Mouse (Mus musculus): ENCODE measurements around the gene Tmem69. TPM values are rescaled to one million over a fixed set of nuclear protein-coding genes. Genes with fewer than 3 reads are reported as not detected.

The Tmem69 gene
- total and polyA plus RNA-seq, 2 experiments from 2014 or later, result 9.4 to 17.1 TPM

GRCm38 (mm10) chr4:116531109-116531508 is 24.6 kb downstream of the Tmem69 start:
- no peaks in the 10 kb centered on the region for H3K9me3 ChIP-seq (ENCODE audit: low read length)
- ATAC-seq, result no peak
- H3K36me3 ChIP-seq (ENCODE audit: insufficient read depth, low read length), result 0 out of 2 replicates have a peak, but pooled peaks cover 5% of the 10 kb centered on the region
- H3K4me2 ChIP-seq (ENCODE audit: low read depth, low read length), result no peak overlapping the region
- DNase-seq (ENCODE audit: low spot score), result no peak
- no peak overlapping the region for H3K27ac ChIP-seq
- H3K9ac ChIP-seq (replicated peaks; ENCODE audit: low read length), result no peak overlapping the region
- H3K27me3 ChIP-seq (ENCODE audit: insufficient read depth, low read length), result no peaks in the 10 kb centered on the region
- TF ChIP-seq CTCF (IDR thresholded peaks at IDR 0.05; ENCODE audit: low read depth), result no peak
- H3K4me3 ChIP-seq (ENCODE audit: low read length), result no peak overlapping the region
- H3K4me1 ChIP-seq (ENCODE audit: insufficient read depth, low read length), result no peaks in the 10 kb centered on the region
- WGBS, result 63% methylated on average over 2 of the region's 2 CpGs

GRCm38 (mm10) chr4:116507425-116508218 is 48.1 kb downstream of the Tmem69 start, which contains the start of gene Ipp:
Gene Ipp, plus strand, starts transcription at chr4:116507549.
- H3K9ac ChIP-seq (replicated peaks; ENCODE audit: low read length), result peak within 1 kb of the TSS; percentile 52
- H3K4me3 ChIP-seq (ENCODE audit: low read length), result peak within 1 kb of the TSS; percentile 62
- 0 out of 2 replicates have a peak, but pooled peaks cover 5% of the 10 kb centered on the region for H3K4me1 ChIP-seq (ENCODE audit: insufficient read depth, low read length)
- DNase-seq (ENCODE audit: low spot score) (peak; percentile 97), ATAC-seq (peak; percentile 99)
- H3K9me3 ChIP-seq (ENCODE audit: low read length), result no peaks in the 10 kb centered on the region
- WGBS, result under 1% methylated on average over 49 of the region's 55 CpGs
- H3K36me3 ChIP-seq (ENCODE audit: insufficient read depth, low read length), result no peaks in the 10 kb centered on the region; the same call in 1 of the 2 replicates
- H3K27ac ChIP-seq, result peak within 1 kb of the TSS; percentile 84
- peak; percentile 52 for TF ChIP-seq CTCF (IDR thresholded peaks at IDR 0.05; ENCODE audit: low read depth)
- H3K27me3 ChIP-seq (ENCODE audit: insufficient read depth, low read length), result no peaks in the 10 kb centered on the region
- H3K4me2 ChIP-seq (ENCODE audit: low read depth, low read length), result peak within 1 kb of the TSS; percentile 61

DNA sequence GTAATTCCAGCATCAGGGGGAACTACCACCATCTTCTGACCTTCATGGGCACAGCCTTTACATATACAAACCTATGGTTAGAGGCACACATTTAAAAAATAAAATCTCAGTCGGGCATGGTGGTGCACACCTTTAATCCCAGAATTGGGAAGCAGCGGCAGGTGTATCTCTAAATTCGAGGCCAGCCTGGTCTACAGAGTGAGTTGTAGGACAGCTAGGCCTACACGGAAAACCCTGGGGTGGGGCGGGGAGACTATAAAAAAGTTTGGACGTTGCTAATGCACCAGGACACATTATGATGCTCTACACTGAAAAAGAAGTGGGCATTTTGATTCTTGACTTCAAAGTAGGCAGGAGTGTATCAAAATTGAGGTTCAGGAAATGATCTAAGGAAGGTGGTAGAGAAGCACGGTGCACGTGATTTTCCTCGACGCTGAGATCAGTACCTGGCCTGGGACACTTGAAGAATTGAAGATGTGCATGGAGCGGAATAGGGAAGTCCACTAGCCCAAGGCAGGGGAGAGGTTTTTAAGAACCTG is 48.8 kb downstream of the Tmem69 start:
- H3K36me3 ChIP-seq (ENCODE audit: insufficient read depth, low read length), result no peaks in the 10 kb centered on the region; the same call in 1 of the 2 replicates
- no peak for TF ChIP-seq CTCF (IDR thresholded peaks at IDR 0.05; ENCODE audit: low read depth)
- peak overlapping the region; percentile 62 for H3K4me3 ChIP-seq (ENCODE audit: low read length)
- 26% methylated on average over 11 of the region's 11 CpGs for whole genome bisulfite sequencing
- H3K4me1 ChIP-seq (ENCODE audit: insufficient read depth, low read length), result 0 out of 2 replicates have a peak, but pooled peaks cover 5% of the 10 kb centered on the region
- no peaks in the 10 kb centered on the region for H3K9me3 ChIP-seq (ENCODE audit: low read length)
- H3K27me3 ChIP-seq (ENCODE audit: insufficient read depth, low read length), result no peaks in the 10 kb centered on the region
- H3K4me2 ChIP-seq (ENCODE audit: low read depth, low read length), result peak overlapping the region; percentile 61
- peak overlapping the region; percentile 84 for H3K27ac ChIP-seq
- H3K9ac ChIP-seq (replicated peaks; ENCODE audit: low read length), result peak overlapping the region; percentile 52
- ATAC-seq, result no peak
- no peak for DNase-seq (ENCODE audit: low spot score)

Other genes starting within 250 kb of the Tmem69 start
- 63.9 and 80.6 TPM in 2 replicates for gene Mast2, start 91.8 kb downstream of the Tmem69 start, total RNA-seq (2014; rRNA removed)
- 20.7 and 25.5 TPM in 2 replicates for gene Mast2, start 91.8 kb downstream of the Tmem69 start, polyA plus RNA-seq (2015; fragmentation: Nextera tagmentation; extraction: Ambion mirVana)
- gene Ipp, start 48.4 kb downstream of the Tmem69 start, total RNA-seq (2014; rRNA removed), result 3.8 and 4.6 TPM in 2 replicates
- gene Ipp, start 48.4 kb downstream of the Tmem69 start, polyA plus RNA-seq (2015; fragmentation: Nextera tagmentation; extraction: Ambion mirVana), result 11.1 and 12.1 TPM in 2 replicates
- gene Gpbp1l1, start 1.7 kb upstream of the Tmem69 start, total RNA-seq (2014; rRNA removed), result 26.3 and 54.2 TPM in 2 replicates
- 14.2 and 14.7 TPM in 2 replicates for gene Gpbp1l1, start 1.7 kb upstream of the Tmem69 start, polyA plus RNA-seq (2015; fragmentation: Nextera tagmentation; extraction: Ambion mirVana)
- 1.1 and 3.7 TPM in 2 replicates for gene Ccdc17, start 40.7 kb upstream of the Tmem69 start, total RNA-seq (2014; rRNA removed)
- gene Ccdc17, start 40.7 kb upstream of the Tmem69 start, polyA plus RNA-seq (2015; fragmentation: Nextera tagmentation; extraction: Ambion mirVana), result 4.2 and 5.8 TPM in 2 replicates
- 40.5 and 53.2 TPM in 2 replicates for gene Nasp, start 72.0 kb upstream of the Tmem69 start, total RNA-seq (2014; rRNA removed)
- 73.9 and 78.7 TPM in 2 replicates for gene Nasp, start 72.0 kb upstream of the Tmem69 start, polyA plus RNA-seq (2015; fragmentation: Nextera tagmentation; extraction: Ambion mirVana)
- gene Akr1a1, start 95.7 kb upstream of the Tmem69 start, total RNA-seq (2014; rRNA removed), result 523 and 571 TPM in 2 replicates
- gene Akr1a1, start 95.7 kb upstream of the Tmem69 start, polyA plus RNA-seq (2015; fragmentation: Nextera tagmentation; extraction: Ambion mirVana), result 752 and 790 TPM in 2 replicates
- 119 and 136 TPM in 2 replicates for gene Prdx1, start 129.6 kb upstream of the Tmem69 start, total RNA-seq (2014; rRNA removed)
- gene Prdx1, start 129.6 kb upstream of the Tmem69 start, polyA plus RNA-seq (2015; fragmentation: Nextera tagmentation; extraction: Ambion mirVana), result 589 and 626 TPM in 2 replicates
- 20.5 and 20.6 TPM in 2 replicates for gene Mmachc, start 152.5 kb upstream of the Tmem69 start, total RNA-seq (2014; rRNA removed)
- 20.2 TPM in 2 replicates for gene Mmachc, start 152.5 kb upstream of the Tmem69 start, polyA plus RNA-seq (2015; fragmentation: Nextera tagmentation; extraction: Ambion mirVana)
- gene Ccdc163, start 152.6 kb upstream of the Tmem69 start, total RNA-seq (2014; rRNA removed), result 11.5 and 26.7 TPM in 2 replicates
- gene Ccdc163, start 152.6 kb upstream of the Tmem69 start, polyA plus RNA-seq (2015; fragmentation: Nextera tagmentation; extraction: Ambion mirVana), result 9.4 and 10.0 TPM in 2 replicates
- 2.1 and 2.8 TPM in 2 replicates for gene Tesk2, start 165.0 kb upstream of the Tmem69 start, total RNA-seq (2014; rRNA removed)
- gene Tesk2, start 165.0 kb upstream of the Tmem69 start, polyA plus RNA-seq (2015; fragmentation: Nextera tagmentation; extraction: Ambion mirVana), result 2.2 and 2.5 TPM in 2 replicates